Comparison of ENCODE assay signal across 23 mouse cellular contexts in the genomic region with DNA sequence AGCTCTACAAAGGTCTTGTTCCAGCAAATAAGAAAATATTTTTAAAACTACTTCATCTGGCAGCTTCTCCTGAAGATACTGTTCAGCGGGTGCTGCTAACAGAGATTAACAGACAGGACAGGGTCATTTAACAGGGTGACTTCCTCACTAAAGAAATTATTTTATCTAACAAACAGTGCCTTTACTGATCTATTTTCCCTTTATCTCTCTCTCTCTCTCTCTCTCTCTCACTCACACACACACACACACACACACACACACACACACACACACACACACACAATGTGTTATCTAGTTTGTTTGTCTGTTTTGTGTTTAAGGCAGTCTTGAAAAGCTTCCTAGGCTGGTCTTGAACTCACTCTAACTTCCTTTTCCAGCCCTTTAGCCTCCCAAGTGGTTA.
"Had no signal": no experiment of that assay in that cellular context is flagged by ENCODE, and none has a peak within 500 bp of the region (broad histone marks: within the 10 kb centered on the region; RNA-seq: fewer than 3 reads in every experiment).

No protein-coding gene starts in this region.

- H3K27me3 ChIP-seq: heart, embryonic 13.5 days; heart, embryonic 15.5 days; kidney, embryonic 15.5 days; limb, embryonic 13.5 days; limb, embryonic 15.5 days had no signal

- H3K4me2 ChIP-seq: heart, embryonic 11.5 days; heart, embryonic 13.5 days; heart, embryonic 15.5 days; hindbrain, embryonic 14.5 days; kidney, embryonic 15.5 days; limb, embryonic 13.5 days; limb, embryonic 15.5 days had no signal

- H3K4me3 ChIP-seq: heart, adult 2 months; heart, embryonic 13.5 days; heart, embryonic 15.5 days; kidney, embryonic 15.5 days; limb, embryonic 13.5 days; limb, embryonic 15.5 days had no signal

- H3K9ac ChIP-seq: heart, embryonic 13.5 days; heart, embryonic 15.5 days; hindbrain, embryonic 14.5 days; kidney, embryonic 15.5 days; limb, embryonic 13.5 days; limb, embryonic 15.5 days had no signal

- H3K4me1 ChIP-seq: heart, embryonic 15.5 days had no signal

- H3K27ac ChIP-seq: heart, adult 2 months; heart, embryonic 13.5 days; heart, embryonic 15.5 days; hindbrain, embryonic 14.5 days; kidney, embryonic 15.5 days; kidney, postnatal 0 days; limb, embryonic 13.5 days; limb, embryonic 15.5 days had no signal

- H3K9me3 ChIP-seq: heart, embryonic 13.5 days; heart, embryonic 15.5 days; kidney, embryonic 15.5 days; limb, embryonic 13.5 days; limb, embryonic 15.5 days had no signal

- DNase-seq: gastrocnemius, postnatal 14 days; gastrocnemius, postnatal 36 days; heart, adult 2 months; heart, postnatal 14 days; heart, postnatal 36 days; kidney, adult 11 months; kidney, adult 2 months; kidney, adult 9 months; kidney, postnatal 14 days; kidney, postnatal 36 days; layer of hippocampus, adult 9-11 months; layer of hippocampus, postnatal 36 days; left cerebral cortex, postnatal 4 days had no signal

- ATAC-seq: hindbrain, embryonic 16.5 days; intestine, embryonic 16.5 days had no signal
